Mouse (Mus musculus): ENCODE results near the gene Ttc21b.

Gene Ttc21b

GRCm38 (mm10) chr2:66171643-66172042 lies 84.8 kb downstream of the Ttc21b start:
- CTCF ChIA-PET, result no interaction called here

GRCm38 (mm10) chr2:66170721-66171120 lies 85.7 kb downstream of the Ttc21b start:
- CTCF ChIA-PET, result no interaction called here

GRCm38 (mm10) chr2:66165025-66165424 lies 91.4 kb downstream of the Ttc21b start:
- CTCF ChIA-PET, result no interaction called here

- CTCF ChIA-PET, result no interaction called here
These were observed 98.1 kb downstream of the Ttc21b start for GRCm38 (mm10) chr2:66158140-66158915.

GRCm38 (mm10) chr2:66151436-66151835 lies 105.0 kb downstream of the Ttc21b start:
- CTCF ChIA-PET, result no interaction called here

GRCm38 (mm10) chr2:66150531-66150930 lies 105.9 kb downstream of the Ttc21b start:
- CTCF ChIA-PET, result no interaction called here

GRCm38 (mm10) chr2:66148654-66149230 lies 107.7 kb downstream of the Ttc21b start:
- CTCF ChIA-PET, result no interaction called here

- CTCF ChIA-PET, result no interaction called here
These were observed 109.9 kb downstream of the Ttc21b start for GRCm38 (mm10) chr2:66146473-66146872.

GRCm38 (mm10) chr2:66144770-66145169 lies 111.6 kb downstream of the Ttc21b start:
- CTCF ChIA-PET, result no interaction called here

- CTCF ChIA-PET, result no interaction called here
These were observed 113.1 kb downstream of the Ttc21b start for GRCm38 (mm10) chr2:66143284-66143683.

- CTCF ChIA-PET, result no interaction called here
These were observed 113.7 kb downstream of the Ttc21b start for GRCm38 (mm10) chr2:66142711-66143110.

GRCm38 (mm10) chr2:66142268-66142667 lies 114.1 kb downstream of the Ttc21b start:
- CTCF ChIA-PET, result no interaction called here

- CTCF ChIA-PET, result no interaction called here
These were observed 116.2 kb downstream of the Ttc21b start for GRCm38 (mm10) chr2:66140246-66140645.

Data from spleen, embryonic (tissue).